Mouse (Mus musculus) cerebellum, postnatal 14 days (tissue): Measurements from ENCODE around the gene Gm21409.
"Not testable (repeated sequence)": the region's sequence is repeated elsewhere in the genome, so short reads cannot be mapped to it uniquely, and the experiment has no call there.

Source experiments
- DNase-seq, 2 experiments: peaks; one replicate each; pipeline ENCODE4 v3.0.0; 2021; ENCODE audit warnings: mixed read lengths in 2 of 2

The Gm21409 gene

GRCm38 (mm10) chrY:84746385-84746784 is at the start of gene Gm21409:
Gene Gm21409 (plus strand): TSS chrY:84746685.
- DNase-seq, result not testable (repeated sequence)
